Mouse (Mus musculus) inflammation-experienced regulatory T-cells, adult 6 months (primary cell): ENCODE results near the gene Golga7b. TPM values are rescaled to one million over a fixed set of nuclear protein-coding genes. Genes with fewer than 3 reads are reported as not detected.

Experiments used
- ATAC-seq: one replicate; pipeline ENCODE4 v1.8.0; 2017
- polyA plus RNA-seq, 3 experiments: library from polyadenylated mRNA; unstranded; fragments of 100-300 nt; shearing (Covaris generic); gene quantifications; one replicate each; pipeline ENCODE4 v1.2.1; 2017

The Golga7b gene
- polyA plus RNA-seq, 3 experiments from 2014 or later = not detected

DNA sequence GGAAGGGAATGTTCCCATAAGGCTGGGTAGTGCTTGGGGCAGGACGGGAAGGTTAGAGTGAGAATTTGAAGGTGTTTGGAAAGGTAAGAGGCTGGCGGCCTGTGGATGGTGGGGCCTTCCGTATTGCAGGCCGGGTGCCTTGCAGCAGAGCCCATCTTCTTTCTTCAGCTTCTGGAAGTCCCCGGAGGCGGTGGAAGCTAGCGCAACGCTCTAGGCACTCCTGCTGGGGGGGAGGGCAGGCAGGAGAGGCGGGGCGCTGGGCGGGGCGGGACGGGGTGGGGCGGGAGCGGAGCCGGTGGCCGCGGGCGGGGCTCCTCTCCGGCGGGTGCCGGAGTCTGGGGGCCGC is 8.0 kb downstream of the Golga7b start:
- ATAC-seq = no peak

DNA sequence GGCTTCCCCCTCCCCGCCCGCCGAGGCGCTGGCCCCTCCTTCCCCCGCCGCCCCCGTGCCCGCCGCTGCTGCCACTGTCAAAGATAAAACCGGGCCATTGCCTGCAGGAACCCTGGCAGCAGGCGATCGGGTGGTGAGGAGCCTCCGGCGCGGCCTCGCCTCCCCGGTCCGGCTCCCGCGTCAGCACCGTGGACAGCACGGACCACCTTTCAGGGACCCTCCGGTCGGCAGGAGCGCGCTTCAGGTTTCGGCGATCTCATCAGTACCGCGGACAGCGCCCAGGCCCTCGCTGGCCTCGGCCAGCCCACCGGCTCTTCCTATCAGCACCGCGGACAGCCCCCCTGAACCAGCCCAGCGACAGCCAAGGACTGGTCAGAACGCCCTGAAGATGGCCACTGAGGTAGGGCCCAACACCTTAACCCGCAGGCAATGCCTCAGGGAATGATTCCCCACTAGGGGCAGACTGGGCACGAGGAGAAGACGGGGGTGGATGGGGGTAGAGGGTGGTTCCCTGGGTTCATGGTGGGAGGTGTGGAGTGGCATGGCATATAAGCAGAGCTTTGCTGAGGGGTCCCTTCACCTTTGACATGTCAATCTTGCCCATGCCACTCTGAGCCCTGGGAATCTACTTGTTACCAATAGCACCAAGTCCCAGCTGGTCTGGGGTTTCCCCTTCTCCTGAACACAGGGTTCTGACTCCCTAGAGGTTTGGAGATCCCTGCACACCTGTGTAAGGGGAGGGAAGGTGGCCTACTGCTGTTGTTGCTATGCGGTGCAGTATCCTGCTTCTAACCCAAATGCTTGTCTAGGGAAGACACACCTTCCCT is 8.6 kb downstream of the Golga7b start:
- ATAC-seq = no peak

DNA sequence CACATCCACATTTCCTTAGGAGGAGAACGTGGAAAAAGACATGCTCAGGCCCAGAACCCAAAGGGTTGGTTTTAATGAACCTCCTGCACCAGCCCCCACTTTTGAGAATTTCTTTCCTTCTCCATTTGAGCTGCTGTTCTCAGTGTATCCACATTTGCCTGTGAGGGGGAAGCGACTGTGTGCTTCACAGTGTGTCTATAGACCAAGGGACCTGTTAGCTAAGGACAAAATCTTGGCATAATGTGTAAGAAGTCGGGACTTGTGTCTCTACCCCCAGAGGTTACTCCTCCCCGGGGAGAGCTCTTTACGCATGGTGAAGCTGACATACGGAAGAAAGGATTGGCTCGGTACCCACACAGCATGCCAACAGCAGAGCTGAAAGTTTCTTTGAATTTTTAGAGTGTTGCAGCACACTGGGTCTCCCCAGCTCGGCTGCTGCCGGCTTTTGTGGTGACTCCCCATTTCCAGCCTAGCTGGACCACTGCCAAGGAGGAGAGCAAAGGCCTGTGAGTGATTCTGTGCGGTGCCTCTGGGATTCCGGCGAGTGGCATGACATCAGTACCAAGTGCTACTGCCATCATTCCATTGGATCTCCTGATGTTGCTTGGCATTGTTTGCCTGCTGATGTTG is 9.4 kb downstream of the Golga7b start:
- ATAC-seq = no peak

DNA sequence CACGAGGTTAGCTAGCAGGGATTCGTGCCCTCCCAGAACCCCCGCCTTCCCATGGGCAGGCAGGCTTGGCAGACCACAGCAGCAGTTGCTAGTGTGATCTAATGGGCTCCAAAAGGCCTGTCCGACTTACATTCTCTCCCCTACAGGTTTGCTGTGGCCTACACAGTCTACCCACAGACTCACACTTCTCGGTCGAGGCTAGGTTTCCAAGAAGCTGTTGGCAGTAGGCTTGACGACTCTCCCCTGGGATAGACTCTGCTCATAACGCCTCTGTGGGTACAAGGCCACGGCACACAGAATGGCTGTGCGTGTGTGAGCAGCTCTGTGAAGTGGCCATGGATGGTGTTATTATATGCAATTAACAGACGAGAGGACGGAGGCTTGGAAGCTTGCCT is 9.9 kb downstream of the Golga7b start:
- no peak for ATAC-seq

GRCm38 (mm10) chr19:42258031-42258430 is 10.7 kb downstream of the Golga7b start:
- ATAC-seq = no peak

DNA sequence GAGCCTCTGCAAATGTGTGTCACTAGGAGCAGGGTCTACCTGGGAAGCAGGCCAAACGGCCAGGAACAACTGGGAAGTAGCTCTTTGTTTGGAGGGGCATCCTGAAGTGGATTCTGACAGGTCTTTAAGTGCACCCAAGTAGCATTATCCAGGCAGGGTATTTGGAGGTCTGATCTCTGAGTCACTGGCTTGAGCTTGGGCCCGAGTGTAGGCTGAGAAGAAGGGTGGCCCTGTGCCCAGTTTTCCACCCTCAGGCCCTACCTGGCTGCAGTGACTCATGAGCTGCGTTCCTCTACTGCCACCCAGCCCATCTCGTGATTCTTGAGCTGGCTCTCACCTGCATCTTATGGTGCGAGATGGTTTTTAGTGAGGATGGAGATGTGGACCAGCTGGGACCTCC is 11.2 kb downstream of the Golga7b start:
- no peak for ATAC-seq

DNA sequence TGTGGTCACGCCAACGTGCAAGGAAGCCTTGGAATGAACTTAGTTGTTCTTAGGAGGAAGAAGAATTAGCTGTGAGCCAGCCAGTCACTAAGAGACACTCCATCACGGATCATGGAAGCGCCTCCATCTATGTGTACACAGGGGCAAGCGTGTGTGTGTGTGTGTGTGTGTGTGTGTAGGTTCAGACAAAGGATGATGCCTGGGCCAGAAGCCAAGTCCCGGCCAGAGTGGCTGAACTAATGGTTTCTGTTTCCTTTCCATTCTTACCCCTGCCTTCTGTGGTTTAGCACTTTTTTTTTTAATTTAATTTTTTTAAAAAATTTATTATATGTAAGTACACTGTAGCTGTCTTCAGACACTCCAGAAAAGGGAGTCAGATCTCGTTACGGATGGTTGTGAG is 13.1 kb downstream of the Golga7b start:
- no peak for ATAC-seq

DNA sequence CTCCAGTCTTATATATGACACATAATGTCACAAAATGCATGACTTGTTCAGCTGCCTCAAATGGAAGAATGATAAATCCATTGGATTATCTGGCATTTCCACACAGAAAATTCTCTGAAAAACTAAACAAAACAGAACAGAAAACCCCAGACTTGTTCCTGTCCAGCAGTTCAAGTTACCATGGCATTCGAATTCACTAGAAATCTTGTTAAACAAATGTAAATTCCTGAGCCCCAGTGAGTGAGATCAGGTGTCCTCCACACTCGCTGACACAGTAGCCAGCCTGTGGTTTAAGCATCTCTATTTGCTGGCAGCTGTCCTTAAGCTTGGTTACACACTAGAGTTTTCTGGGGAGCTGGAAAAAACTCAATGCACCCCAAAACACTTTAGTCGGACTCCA is 16.1 kb downstream of the Golga7b start:
- ATAC-seq = no peak

- ATAC-seq = no peak
Measured at GRCm38 (mm10) chr19:42268337-42268736, 21.0 kb downstream of the Golga7b start.

GRCm38 (mm10) chr19:42270119-42270518 is 22.7 kb downstream of the Golga7b start:
- ATAC-seq = no peak

GRCm38 (mm10) chr19:42271182-42271581 is 23.8 kb downstream of the Golga7b start:
- no peak for ATAC-seq

DNA sequence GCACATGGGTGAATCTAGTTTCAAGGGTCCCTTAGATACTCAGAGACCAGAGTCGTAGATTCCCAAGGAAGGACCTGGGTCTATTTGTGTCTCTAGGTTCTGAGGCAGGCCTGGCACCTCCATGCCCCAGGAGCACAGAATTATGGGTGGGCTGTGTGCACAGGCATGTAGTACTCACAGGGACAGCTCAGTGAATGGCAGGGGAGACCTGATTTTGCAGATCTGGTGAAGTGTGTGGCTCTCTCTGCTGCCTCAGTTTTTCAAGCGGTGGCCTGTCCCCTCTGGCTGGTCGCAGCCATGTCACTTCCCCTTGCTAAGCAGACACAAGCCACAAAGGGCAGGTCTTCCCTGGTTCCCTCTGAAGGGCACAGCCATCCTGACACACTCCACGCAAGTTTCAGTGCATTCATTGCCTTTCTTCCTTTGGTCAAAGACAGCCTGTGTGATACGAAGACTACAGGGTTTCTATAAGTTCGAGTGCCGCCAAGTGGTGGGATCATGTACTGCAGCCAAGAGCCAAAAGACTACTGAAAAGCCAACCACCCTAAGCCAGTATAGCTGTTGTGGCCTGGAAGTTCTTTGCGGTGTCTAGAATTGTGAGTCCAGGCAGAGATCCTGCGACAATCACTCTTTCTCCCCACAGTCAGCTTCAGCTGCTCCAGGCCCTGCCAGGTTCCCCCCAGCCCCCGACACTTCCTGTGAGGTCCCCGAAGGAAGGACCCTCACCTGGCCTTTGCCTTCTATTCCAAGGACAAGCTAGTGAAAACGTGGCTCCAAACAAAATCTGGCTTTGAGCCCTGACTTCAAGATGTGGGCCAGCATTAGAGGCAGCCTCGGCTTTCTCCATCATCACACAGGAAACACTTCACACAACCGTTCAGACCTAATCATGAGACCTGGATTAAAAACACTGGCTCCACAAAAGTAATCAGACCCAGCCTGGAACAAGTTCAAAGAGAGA is 24.9 kb downstream of the Golga7b start:
- ATAC-seq = no peak

GRCm38 (mm10) chr19:42277288-42277687 is 29.9 kb downstream of the Golga7b start:
- ATAC-seq = no peak

DNA sequence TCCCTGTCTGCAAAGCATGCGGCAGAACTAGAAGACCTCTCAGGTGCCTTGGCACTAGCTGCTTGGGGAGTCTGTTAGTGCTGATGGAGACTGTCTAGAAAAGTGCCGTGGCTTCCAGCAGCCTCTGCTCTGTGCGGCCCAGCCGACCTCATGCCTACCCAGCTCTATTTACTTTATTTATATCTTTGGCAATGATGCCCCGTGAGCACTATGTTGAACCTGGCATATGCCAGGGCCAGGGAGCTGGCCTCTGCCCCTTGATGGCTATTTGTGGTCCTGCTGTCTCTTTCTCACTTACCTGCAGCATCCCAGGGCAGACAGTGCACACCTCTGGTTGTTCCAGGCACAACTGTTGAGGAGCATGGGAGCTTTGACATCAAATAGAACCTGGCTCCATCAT is 31.1 kb downstream of the Golga7b start:
- no peak for ATAC-seq

GRCm38 (mm10) chr19:42279611-42280010 is 32.2 kb downstream of the Golga7b start:
- ATAC-seq = no peak

DNA sequence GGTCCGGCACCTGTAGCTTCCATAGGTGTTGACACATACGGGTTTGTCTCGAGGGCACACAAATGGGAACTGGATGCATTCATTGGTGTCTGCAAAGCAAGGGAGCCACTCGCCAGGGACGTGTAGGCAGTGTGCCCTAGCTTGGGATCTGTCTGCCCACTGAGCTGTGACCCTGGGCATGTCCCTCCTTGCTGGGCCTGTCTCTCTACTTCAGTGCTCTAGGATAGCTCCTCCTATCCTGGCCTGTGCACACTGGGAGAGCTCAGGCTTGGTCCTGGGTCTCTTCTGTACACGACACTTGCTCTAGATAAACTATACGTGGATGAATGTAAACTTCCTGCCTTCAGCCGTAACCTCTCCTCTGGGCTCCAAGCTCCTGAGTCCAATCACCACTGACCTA is 36.8 kb downstream of the Golga7b start:
- no peak for ATAC-seq

DNA sequence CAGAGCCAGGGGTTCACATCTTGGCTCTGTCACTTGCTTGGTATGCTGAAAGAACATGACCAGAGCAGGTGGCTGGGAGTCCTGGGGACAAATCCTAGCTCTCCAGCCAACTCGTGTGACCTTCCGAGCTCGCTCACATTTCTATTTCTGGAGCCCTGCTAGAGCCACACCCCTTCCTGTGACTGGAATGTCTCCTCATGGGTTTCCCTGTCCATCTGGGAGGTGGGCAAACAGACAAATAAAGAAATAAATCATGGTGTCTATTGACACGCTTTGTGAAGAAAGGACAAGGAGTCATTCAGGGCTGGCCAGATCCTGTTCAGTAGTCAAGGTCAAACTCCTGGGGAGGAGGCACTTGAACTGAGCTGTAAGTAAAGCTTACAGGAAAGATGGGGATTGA is 41.0 kb downstream of the Golga7b start:
- no peak for ATAC-seq

- ATAC-seq = no peak
Measured at GRCm38 (mm10) chr19:42290954-42291661, 43.7 kb downstream of the Golga7b start.

DNA sequence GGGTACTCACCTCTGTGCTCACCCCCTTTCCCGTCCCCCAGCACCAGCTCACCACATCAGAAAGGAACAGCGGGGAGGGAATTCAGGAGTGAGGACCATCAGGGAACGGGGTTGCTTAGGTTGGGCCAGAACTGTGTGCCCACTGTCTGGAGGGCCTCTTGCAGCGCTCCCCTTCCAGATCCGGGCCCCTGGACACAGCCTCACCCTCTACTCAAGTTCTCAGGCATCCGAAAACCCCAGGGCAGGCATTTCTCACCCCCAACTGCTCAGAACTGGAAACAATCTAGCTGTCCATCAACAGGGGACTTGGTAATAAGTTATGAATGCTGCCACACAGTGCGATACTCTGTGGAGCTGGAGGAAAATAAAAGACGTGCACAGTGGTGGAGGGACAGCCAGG is 44.7 kb downstream of the Golga7b start:
- no peak for ATAC-seq

DNA sequence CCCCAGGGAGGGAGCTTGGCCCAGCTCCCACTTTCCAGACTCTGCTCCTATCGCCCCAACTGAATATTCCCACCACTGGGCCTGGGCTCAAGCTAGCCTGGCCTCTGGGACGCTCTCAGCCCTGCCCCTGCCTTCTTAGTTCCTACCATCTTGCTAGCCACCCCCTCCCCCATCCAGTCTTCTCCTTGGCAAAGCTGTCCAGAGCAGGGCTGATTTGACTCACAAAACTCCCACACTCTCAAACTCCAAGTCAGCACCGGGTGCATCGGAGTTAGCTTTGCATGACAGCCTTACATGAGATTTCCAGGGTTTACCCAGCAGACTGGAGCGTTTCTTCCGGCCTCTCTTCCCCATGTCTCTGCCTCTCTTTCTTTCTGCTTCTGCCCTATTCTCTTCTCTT is 45.8 kb downstream of the Golga7b start:
- ATAC-seq = no peak

- no peak for ATAC-seq
Measured at GRCm38 (mm10) chr19:42303210-42303813, 55.9 kb downstream of the Golga7b start.

- ATAC-seq = no peak
Measured at GRCm38 (mm10) chr19:42304506-42304905, 57.1 kb downstream of the Golga7b start.
